10 mouse cellular contexts compared by ENCODE assay signal in the genomic region with DNA sequence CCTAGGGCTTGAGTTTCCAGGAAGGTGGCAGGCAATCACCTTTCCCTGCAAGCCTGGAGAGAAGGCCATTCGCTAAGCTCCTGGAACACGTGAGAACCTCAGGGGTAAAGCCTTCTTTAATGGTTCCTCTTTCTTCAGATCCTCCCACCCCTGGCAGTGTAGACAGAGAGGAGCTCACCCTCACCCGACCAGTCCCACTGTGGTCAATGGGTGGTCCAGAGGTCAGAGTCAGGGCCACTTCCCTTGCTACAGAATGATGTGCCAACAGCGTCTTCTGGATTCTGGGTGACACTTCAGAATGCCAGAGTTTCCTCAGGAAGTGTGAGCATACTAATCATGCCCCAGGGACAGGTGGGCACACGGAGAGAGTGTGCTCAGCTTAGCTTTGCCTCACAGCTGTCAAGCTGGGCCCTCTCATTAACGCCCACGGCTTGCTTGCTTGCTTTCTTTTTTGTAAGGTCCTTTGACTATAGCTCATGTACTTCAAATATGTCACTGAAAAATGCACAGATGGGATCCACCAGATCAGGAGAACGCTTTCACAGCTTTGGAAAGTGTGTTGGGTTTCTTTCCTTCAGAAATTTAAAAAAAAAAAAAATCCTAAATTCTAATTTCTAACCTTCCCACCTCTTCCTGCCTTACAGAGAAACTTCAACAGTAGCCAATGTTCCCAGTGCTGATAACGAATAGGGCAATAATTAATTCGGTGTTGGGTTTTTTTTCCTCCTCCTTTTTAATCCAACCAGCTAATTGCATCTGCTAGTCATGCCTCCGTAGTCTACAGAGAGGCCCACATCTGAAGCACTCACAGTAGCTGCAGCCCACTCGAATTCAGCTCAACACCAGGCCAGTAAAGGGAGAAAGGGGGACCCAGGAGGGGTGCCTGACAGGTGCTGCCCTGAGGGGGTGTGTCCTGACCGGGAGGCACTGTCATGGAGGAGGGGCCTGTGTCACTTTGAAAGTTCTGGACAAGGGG.
DNase-seq lines count a peak whose midpoint lies in the region; ATAC-seq and TF ChIP-seq lines count a peak whose summit lies in the region.
"Had no signal": no experiment of that assay in that cellular context is flagged by ENCODE, and none has a peak within 500 bp of the region (broad histone marks: within the 10 kb centered on the region; RNA-seq: fewer than 3 reads in every experiment).

No protein-coding gene starts in this region.

- H3K9me3 ChIP-seq in kidney, embryonic 14.5 days (ENCODE audit: control insufficient read depth, low read length), result no peaks in the 10 kb centered on the region
- H3K9me3 ChIP-seq in hindbrain, embryonic 13.5 days, result no peaks in the 10 kb centered on the region
- H3K9me3 ChIP-seq in midbrain, embryonic 14.5 days (ENCODE audit: control insufficient read depth, low read length), result no peaks in the 10 kb centered on the region

- no peaks in the 10 kb centered on the region for H3K36me3 ChIP-seq in kidney, embryonic 14.5 days (ENCODE audit: control insufficient read depth, insufficient read depth, low read length)
- no peaks in the 10 kb centered on the region for H3K36me3 ChIP-seq in hindbrain, embryonic 13.5 days
- no peaks in the 10 kb centered on the region for H3K36me3 ChIP-seq in midbrain, embryonic 14.5 days (ENCODE audit: control insufficient read depth, insufficient read depth, low read length)

- no peak overlapping the region for H3K4me3 ChIP-seq in kidney, embryonic 14.5 days (ENCODE audit: low read length)
- no peak overlapping the region for H3K4me3 ChIP-seq in hindbrain, embryonic 13.5 days
- no peak overlapping the region for H3K4me3 ChIP-seq in midbrain, embryonic 14.5 days (replicated peaks; ENCODE audit: low read depth, low read length)
- H3K4me3 ChIP-seq in gastrocnemius, adult 2 months, result no peak overlapping the region

- peak overlapping the region; percentile 51 for H3K27ac ChIP-seq in kidney, embryonic 14.5 days (ENCODE audit: low read depth, low read length)
- peak overlapping the region; percentile 69 for H3K27ac ChIP-seq in hindbrain, embryonic 13.5 days
- peak overlapping the region; percentile 60; the same call in 1 of the 2 replicates for H3K27ac ChIP-seq in midbrain, embryonic 14.5 days (replicated peaks; ENCODE audit: low read depth, low read length)
- no peak overlapping the region for H3K27ac ChIP-seq in gastrocnemius, adult 2 months

- TF ChIP-seq CTCF in gastrocnemius, adult 2 months (IDR thresholded peaks at IDR 0.05), result no peak

- WGBS in kidney, embryonic 14.5 days, result 49% methylated on average over 13 of the region's 13 CpGs
- WGBS in hindbrain, embryonic 13.5 days, result 50% methylated on average over 13 of the region's 13 CpGs
- WGBS in midbrain, embryonic 14.5 days, result 56% methylated on average over 13 of the region's 13 CpGs

- no peak overlapping the region for H3K9ac ChIP-seq in kidney, embryonic 14.5 days (ENCODE audit: low read depth, low read length)
- H3K9ac ChIP-seq in hindbrain, embryonic 13.5 days, result no peak overlapping the region
- H3K9ac ChIP-seq in midbrain, embryonic 14.5 days (replicated peaks; ENCODE audit: low read length), result no peak overlapping the region

- no peak overlapping the region for H3K4me2 ChIP-seq in kidney, embryonic 14.5 days (replicated peaks; ENCODE audit: low read depth, low read length)
- no peak overlapping the region for H3K4me2 ChIP-seq in hindbrain, embryonic 13.5 days
- H3K4me2 ChIP-seq in midbrain, embryonic 14.5 days (ENCODE audit: low read length), result no peak overlapping the region

- intact Hi-C loops in gastrocnemius, adult 2 months (cut with DNase I), result no loop called here

- no peak for ATAC-seq in kidney, embryonic 14.5 days (ENCODE audit: low FRiP score, low TSS enrichment)
- ATAC-seq in hindbrain, embryonic 13.5 days (ENCODE audit: low FRiP score), result peak; percentile 41; the same call in 1 of the 2 replicates
- no peak; the same call in 1 of the 2 replicates for ATAC-seq in midbrain, embryonic 14.5 days (ENCODE audit: low FRiP score, low TSS enrichment)

- no peak for DNase-seq in kidney, adult 18-20 months
- peak; percentile 88 for DNase-seq in brain, adult 2 months (ENCODE audit: low read depth, low spot score)
- DNase-seq in midbrain, embryonic 14.5 days, result peak; percentile 35
- no peak for DNase-seq in spleen, postnatal 36 days (ENCODE audit: low spot score in 2 of 2)
- no peak for DNase-seq in gastrocnemius, adult 2 months
- no peak for DNase-seq in thymus, postnatal 10 days (ENCODE audit: low spot score in 2 of 2)
- DNase-seq: cerebellum, adult 2 months; heart, postnatal 36 days had no signal

- H3K27me3 ChIP-seq in kidney, embryonic 14.5 days (ENCODE audit: control insufficient read depth, insufficient read depth, low read length), result no peaks in the 10 kb centered on the region
- H3K27me3 ChIP-seq in hindbrain, embryonic 13.5 days, result no peaks in the 10 kb centered on the region
- no peaks in the 10 kb centered on the region for H3K27me3 ChIP-seq in midbrain, embryonic 14.5 days (ENCODE audit: control insufficient read depth, insufficient read depth, low read length)

- peaks cover 16% of the 10 kb centered on the region; the same call in 1 of the 2 replicates for H3K4me1 ChIP-seq in kidney, embryonic 14.5 days (ENCODE audit: control insufficient read depth, insufficient read depth, low read length)
- peaks cover 31% of the 10 kb centered on the region for H3K4me1 ChIP-seq in hindbrain, embryonic 13.5 days (replicated peaks)
- peaks cover 9% of the 10 kb centered on the region for H3K4me1 ChIP-seq in midbrain, embryonic 14.5 days (ENCODE audit: control insufficient read depth, insufficient read depth, low read length)

Comparison
In these comparisons a context has a peak if more than half of its experiments do, and no peak if none do; other contexts are left out.
1. DNase-seq: peak in brain, adult 2 months (single experiment) and midbrain, embryonic 14.5 days (single experiment); none in kidney, adult 18-20 months (single experiment), spleen, postnatal 36 days (0 of 2), gastrocnemius, adult 2 months (single experiment) and thymus, postnatal 10 days (0 of 2).